Mouse (Mus musculus): ENCODE data around the gene Snrpc.

- TF ChIP-seq CTCF (IDR thresholded peaks at IDR 0.05; ENCODE audit: low read depth, low read length) (no peak), GATA1 (IDR thresholded peaks at IDR 0.05; ENCODE audit: borderline replicate concordance, low read length) (no peak), POLR2AphosphoS5 (IDR thresholded peaks at IDR 0.05; ENCODE audit: insufficient replicate concordance, low read depth, low read length) (no peak)
Measured at GRCm38 (mm10) chr17:27883994-27884393, 46.0 kb downstream of the Snrpc start.

Data from G1E (cell line).